Mouse (Mus musculus) heart, postnatal 25 days (tissue): ENCODE measurements around the gene Marveld1. TPM values are rescaled to one million over a fixed set of nuclear protein-coding genes. Genes with fewer than 3 reads are reported as not detected.

Source experiments
- DNase-seq: peaks from one replicate; pipeline ENCODE4 v3.0.0; 2022; ENCODE audit warnings: low spot score
- intact Hi-C: fragments of 180-260 bp; cut with DNase I; formaldehyde crosslinking; loops from one replicate; pipeline ENCODE4 v1.15.1; 2025
- total RNA-seq, 2 experiments: library from RNA; stranded (reverse); gene quantifications; 2 replicates each; pipeline ENCODE4 v1.2.3; 2021

The Marveld1 gene
- total RNA-seq, 2 experiments from 2014 or later = 20.9 to 24.3 TPM

DNA sequence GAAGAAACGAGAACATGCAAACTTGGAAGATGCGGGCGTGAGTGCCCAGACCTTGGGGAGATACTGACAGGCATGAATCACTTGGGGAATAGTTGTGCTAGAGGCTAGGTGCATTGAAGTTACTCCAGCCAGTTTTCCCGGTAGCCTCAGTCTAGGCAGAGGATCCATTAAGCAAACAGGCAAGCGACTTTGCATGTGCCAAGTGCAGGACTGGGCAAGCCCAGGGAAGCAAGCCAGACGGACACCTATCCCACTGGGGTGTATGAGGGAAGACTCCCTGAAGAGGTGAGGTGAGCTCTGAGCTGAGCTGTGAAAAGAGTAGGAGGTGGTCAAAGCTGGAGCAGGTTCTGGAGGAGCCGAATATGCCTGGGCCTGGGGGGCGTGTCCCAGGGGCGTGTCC lies 20.3 kb downstream of the Marveld1 start:
- intact Hi-C loops = loop anchor here (2.0 kb wide), 1 partner anchor 133 kb away; the partner anchor contains the start of gene Ankrd2
- no peak for DNase-seq

DNA sequence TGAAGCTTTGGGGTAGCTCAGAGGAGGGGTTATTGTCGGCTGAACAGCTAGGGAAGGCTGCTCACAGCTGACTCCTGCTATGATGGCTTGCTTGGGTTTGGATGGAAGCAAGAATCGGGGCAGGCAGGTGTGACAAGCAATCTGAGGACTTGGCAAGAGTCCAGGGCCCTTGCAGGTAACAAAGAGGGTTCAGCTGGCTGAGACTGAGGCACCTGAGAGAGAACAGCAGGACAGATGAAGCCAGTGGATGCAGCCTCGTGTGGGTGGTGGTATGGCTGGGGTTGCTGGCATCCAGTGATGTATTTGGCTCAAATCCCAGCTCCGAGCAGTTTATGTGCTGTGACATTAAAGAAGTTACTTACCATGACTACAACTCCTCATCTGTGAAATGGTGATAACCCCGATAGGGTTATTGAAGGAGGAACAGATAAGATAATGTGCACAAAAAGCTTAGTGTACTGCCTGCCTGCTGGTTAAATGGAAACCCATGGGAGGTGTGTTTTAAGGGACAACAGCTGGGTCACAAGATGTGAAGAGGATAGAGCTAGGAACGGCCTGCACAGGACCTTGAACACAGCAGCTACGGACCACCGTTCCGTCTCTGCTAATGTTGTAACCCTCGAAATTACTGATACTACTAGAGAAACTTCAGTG lies 22.2 kb downstream of the Marveld1 start:
- DNase-seq = no peak
- intact Hi-C loops = no loop called here

DNA sequence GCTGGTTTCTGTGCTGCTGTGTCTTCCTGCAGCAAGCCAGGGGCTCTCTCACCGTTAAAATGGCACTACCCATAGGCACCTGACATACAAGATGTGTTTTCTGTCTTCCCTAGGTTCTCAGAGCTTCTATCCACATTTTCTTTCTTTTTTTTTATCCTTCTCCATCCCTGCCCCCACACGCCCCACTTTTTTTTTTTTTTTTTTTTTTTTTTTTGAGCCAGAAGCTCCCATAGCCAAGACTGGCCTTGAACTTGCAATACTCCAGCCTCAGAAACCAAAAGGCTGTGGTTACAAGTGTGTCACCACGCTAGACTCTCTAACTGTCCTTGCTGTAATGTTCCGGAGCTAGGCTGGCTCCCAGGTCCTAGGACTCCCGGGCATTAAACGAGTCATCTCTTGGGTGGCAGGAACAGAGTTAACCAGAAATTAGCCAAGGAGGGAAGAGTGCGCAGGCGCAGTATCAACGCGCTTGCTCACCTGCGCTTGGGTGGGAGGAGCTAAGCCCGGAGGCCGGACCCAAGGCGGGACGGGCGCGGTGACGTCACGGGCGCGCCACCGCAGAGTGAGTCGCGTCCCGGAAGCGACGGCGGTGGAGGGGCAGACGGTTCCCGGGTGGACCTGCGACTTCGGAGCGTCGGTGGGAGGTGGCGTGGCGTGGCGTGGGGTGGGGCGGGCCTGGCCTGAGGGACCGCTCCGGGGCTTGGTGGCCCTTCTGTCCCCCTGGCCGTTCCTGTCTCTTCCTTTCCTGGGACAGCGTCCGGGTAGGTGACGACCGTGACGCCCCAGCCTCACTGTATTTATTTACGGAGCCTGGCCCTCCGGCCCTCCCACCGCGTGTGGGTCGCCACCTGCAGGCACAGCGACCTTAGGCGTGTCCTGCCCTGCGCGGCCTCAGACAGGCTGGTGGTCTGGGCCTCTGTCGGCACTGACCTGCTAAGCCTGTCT lies 23.1 kb downstream of the Marveld1 start:
- intact Hi-C loops = no loop called here
- peak; percentile 81 for DNase-seq

- no peak for DNase-seq
- intact Hi-C loops = no loop called here
Measured at GRCm38 (mm10) chr19:42176841-42177240, 29.6 kb downstream of the Marveld1 start.

DNA sequence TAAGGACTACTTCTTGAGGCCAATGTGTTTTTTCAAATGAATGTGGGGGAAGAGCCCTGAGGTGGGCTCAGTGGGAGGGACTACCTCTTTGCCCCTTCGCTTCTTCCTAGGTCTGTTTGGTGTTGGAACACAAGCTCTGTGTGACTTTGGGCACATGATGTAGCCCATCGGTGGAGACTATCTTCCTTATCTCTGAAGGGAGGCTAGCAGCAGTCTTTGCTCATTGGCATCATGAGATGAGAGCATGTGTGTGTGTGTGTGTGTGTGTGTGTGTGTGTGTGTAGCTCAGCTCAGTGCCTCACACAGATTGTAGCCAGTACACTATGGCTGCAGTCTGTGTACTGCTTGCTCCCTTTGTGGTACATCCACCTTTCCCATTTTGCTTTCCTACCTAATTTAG lies 30.3 kb downstream of the Marveld1 start:
- no peak for DNase-seq
- intact Hi-C loops = no loop called here

GRCm38 (mm10) chr19:42179356-42179755 lies 32.2 kb downstream of the Marveld1 start:
- DNase-seq = no peak
- intact Hi-C loops = no loop called here

DNA sequence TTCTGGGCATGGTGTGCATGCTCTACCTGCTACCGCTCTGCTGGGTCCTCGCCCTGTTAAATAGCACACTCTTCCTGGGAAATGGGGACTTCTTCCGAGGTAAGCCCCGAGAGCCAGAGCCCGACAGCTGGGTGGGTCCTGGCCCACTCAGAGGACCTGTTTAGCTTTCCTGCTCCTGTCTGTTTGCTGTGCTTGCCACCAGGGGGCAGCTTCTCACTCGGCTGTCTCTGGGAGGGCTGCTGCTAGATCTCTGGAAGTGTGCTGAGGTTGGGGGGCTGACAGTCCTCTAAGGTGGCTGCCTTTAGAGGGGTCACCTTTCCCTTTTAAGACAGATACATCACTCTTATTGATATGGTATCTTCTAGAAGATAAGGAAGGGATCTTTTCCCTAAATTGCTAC lies 35.5 kb downstream of the Marveld1 start:
- intact Hi-C loops = no loop called here

GRCm38 (mm10) chr19:42189735-42190134 lies 42.5 kb downstream of the Marveld1 start:
- intact Hi-C loops = loop anchor here (1.0 kb wide), 1 partner anchor 83 kb away; no protein-coding TSS in a partner anchor
- no peak for DNase-seq

More for the DNA sequence above, 35.5 kb downstream of the Marveld1 start:
- DNase-seq = no peak

- no peak for DNase-seq
- intact Hi-C loops = loop anchor here (1.0 kb wide), 1 partner anchor 82 kb away; no protein-coding TSS in a partner anchor
Measured at GRCm38 (mm10) chr19:42190494-42190893, 43.3 kb downstream of the Marveld1 start.

GRCm38 (mm10) chr19:42193311-42193710 lies 46.1 kb downstream of the Marveld1 start:
- no peak for DNase-seq
- intact Hi-C loops = no loop called here

DNA sequence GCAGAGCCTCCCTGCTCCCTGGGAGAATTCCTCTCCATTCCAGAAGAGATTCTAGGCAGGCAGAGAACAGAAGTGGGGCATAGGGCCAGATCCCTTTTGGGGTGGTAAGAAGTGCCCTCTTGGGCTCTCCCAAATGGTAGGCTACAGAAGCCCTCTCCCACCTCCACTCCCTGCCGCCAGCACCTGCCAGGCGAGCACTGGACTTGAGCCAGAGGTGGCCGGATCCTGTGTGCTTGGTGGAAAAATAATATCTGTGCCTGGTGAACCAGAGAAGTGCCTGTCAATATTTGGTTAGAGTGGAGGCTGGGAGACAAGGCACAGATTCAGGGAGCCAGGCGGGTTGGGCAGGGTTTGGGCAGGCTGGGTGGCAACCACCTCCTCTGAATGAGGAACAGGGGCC lies 49.2 kb downstream of the Marveld1 start:
- no peak for DNase-seq
- intact Hi-C loops = no loop called here

- no peak for DNase-seq
- intact Hi-C loops = no loop called here
Measured at GRCm38 (mm10) chr19:42197066-42197465, 49.9 kb downstream of the Marveld1 start.

DNA sequence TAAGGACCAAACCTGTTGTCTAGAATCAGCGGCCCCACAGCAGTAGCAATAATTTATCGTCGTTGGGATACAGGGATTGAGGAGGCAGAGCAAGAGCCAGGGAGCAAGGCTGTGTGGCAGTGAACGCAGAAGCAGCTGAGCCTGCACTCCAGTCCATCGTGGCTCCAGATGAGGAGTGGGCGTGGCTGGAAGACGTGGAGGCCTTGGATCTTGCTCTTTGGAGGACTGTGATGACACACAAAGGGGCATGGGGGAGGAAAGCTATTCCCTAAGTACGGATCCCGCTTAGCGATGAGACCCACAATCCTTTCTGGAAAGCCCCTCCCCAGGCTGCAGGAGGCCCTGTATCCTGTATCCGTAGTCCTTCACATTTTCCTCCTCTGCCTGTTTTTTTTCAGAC lies 50.8 kb downstream of the Marveld1 start:
- no peak for DNase-seq
- intact Hi-C loops = no loop called here

Other genes starting within 250 kb of the Marveld1 start
- gene Pgam1, start 235.5 kb upstream of the Marveld1 start, total RNA-seq = 100 to 1,000 TPM in 1 of 2 experiments, 10 to 100 TPM in 1; 98.5 to 103 TPM
- 10 to 100 TPM; 10.8 to 12.4 TPM for gene Exosc1, start 214.0 kb upstream of the Marveld1 start, total RNA-seq
- 10 to 100 TPM; 17.1 to 17.6 TPM for gene Zdhhc16, start 213.9 kb upstream of the Marveld1 start, total RNA-seq
- gene Mms19, start 166.2 kb upstream of the Marveld1 start, total RNA-seq = 10 to 100 TPM; 13.2 to 17.2 TPM
- gene Ubtd1, start 165.6 kb upstream of the Marveld1 start, total RNA-seq = 10 to 100 TPM; 22.3 to 23.8 TPM
- not detected for gene Ankrd2, start 111.4 kb upstream of the Marveld1 start, total RNA-seq
- gene Hoga1, start 101.8 kb upstream of the Marveld1 start, total RNA-seq = 1 to 10 TPM; 1.1 to 1.7 TPM
- gene 4933411K16Rik, start 95.2 kb upstream of the Marveld1 start, total RNA-seq = not detected
- gene Morn4, start 61.0 kb upstream of the Marveld1 start, total RNA-seq = 1 to 10 TPM; 3.3 to 3.7 TPM
- 10 to 100 TPM; 18.4 to 19.0 TPM for gene Pi4k2a, start 56.9 kb upstream of the Marveld1 start, total RNA-seq
- 10 to 100 TPM in 1 of 2 experiments, 1 to 10 TPM in 1; 9.7 to 14.5 TPM for gene Avpi1, start 18.3 kb upstream of the Marveld1 start, total RNA-seq
- 10 to 100 TPM; 18.3 to 23.0 TPM for gene Zfyve27, start 16.6 kb downstream of the Marveld1 start, total RNA-seq
- gene Sfrp5, start 54.9 kb downstream of the Marveld1 start, total RNA-seq = 1 to 10 TPM; 5.3 to 7.9 TPM
- gene Golga7b, start 100.2 kb downstream of the Marveld1 start, total RNA-seq = under 1 TPM; 0.67 to 0.83 TPM